Mouse (Mus musculus) spleen, adult 2 months (tissue): Measurements from ENCODE around the gene Plekhh1.

Experiments used
- CTCF ChIP-seq: fragments of 200-500 bp; IDR thresholded peaks from 2 replicates; pipeline ENCODE4 v1.5.1; 2011; ENCODE audit warnings: mild to moderate bottlenecking, inconsistent platforms; ENCODE audit not compliant: insufficient read depth, insufficient read length, insufficient replicate concordance; ENCODE audit errors: extremely low read depth
- POLR2A ChIP-seq: fragments of 200-500 bp; IDR thresholded peaks from 2 replicates; pipeline ENCODE4 v1.6.1; 2011; ENCODE audit warnings: low read depth, low read length, inconsistent platforms

GRCm38 (mm10) chr12:79002978-79003377 is 26.0 kb upstream of the Plekhh1 start:
- no peak for TF ChIP-seq CTCF
- TF ChIP-seq POLR2A: no peak
